Mouse (Mus musculus): ENCODE results near the gene Rbm38.

Rbm38 gene

DNA sequence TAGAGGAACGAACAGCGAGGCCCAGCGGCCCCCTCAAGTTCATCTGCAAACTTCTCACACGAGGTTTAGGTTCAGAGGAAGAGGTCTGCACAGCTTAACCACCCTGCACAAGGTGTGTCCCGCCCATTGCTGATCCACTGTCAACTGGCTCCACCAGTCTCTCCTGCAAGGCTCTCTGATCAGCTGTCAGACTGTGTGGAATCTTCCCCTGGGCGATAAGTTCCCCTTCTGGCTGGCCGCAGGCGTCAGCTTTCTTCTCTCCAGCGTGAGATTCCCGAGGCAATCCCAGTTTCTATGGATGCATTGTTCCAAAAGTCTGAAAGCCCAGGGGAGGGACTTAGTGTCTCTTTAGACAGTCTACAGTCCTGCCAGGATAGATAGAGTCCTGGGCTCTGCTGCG is 38.0 kb downstream of the Rbm38 start:
- DNase-seq (ENCODE audit: low spot score), result no peak

DNA sequence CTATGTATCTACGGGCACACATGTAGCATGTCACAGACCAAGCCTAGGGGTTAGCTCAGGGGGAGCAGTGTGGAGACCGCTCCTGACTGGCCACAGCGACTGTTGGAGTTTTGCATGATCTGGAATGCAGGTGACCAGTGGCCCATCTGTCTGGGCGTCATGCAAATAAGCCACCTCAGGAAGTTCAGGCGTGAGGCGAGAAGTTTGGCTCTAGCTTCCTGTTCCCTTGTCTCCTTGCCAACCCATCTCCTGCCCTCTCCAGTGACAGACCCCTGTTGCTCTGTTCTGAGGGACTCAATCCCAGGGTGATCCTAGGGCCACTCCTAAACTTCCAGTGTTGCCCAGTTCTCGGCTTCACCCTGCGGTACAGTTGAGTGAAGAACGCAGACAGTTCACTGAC is 40.2 kb downstream of the Rbm38 start:
- DNase-seq (ENCODE audit: low spot score), result no peak

DNA sequence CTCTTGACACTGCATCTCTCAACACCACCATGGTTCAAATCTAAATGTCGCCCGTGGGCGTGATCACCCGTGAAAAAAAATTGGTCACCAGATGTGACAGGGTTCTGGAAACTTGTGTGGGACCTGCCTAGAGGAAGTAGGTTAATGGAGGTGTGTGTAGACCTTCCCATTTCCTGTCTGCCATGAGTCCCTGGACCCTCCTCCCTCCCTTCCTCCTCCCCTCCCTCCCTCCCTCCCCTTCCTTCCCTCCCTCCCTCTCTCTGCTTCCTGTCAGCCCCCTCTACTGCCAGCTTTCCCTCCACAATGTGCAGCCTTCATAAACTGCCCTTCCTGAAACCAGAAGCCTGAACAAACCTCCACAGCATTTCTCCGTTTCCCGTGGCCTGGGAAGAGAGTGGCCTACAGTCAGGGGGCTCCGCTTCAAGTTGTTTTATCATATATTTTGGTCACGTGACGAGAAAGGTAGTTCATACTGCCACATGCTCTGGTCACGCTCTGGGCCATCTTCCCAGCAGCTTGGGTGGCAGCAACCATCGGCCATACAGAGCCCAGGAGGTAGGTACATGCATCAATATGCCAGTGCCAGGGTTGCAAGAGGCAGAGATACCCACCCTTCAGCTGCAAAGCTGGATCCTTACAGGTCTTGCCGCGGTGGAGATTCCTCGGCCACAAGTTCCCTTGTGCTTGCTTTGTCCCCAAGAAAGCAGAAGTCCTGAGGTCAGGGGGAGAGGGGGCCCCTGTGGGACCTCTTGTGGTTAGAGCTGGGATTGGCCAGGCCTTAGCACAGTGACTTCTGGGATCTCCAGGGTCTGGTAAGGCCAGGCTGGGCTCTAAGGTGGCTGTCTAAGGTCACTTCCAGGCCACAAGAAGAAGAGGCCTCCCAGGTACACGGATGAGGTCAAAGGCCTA is 41.4 kb downstream of the Rbm38 start:
- DNase-seq (ENCODE audit: low spot score), result no peak

DNA sequence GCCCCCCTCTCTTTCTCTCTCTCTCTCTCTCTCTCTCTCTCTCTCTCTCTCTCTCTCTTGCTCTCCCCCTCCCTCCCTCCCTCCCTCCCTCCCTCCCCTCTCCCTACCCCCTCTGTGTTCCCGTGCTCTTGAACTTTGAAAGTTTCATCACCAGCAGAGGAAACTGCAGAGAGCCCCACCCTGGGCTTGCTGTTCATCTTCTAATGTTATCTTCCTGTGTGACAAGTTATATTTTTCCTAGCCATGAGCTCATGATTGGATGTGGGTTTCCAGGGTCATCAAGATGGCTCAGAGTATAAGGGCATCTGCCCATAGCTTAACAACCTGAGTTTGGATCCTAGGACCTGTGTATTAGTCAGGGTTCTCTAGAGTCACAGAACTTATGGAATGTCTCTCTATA is 42.9 kb downstream of the Rbm38 start:
- no peak for DNase-seq (ENCODE audit: low spot score)

DNA sequence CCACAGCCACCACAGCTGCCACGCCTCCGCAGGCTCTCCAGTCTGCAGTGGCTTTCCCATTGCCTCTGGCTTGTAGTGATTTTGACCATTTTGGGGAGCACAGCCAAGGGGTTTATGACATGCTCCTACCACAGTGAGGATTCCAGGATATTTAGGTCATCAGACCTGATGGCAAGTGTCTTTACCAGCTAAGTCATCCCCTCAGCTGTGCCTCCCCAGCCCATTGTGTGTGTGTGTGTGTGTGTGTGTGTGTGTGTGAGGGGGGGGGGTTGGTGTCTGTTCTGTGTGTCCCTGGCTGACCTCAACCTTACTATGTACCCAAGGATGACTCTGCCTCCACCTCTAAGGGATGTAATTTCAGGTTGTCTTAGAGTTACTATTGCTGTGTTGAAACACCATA is 44.6 kb downstream of the Rbm38 start:
- DNase-seq (ENCODE audit: low spot score), result no peak

DNA sequence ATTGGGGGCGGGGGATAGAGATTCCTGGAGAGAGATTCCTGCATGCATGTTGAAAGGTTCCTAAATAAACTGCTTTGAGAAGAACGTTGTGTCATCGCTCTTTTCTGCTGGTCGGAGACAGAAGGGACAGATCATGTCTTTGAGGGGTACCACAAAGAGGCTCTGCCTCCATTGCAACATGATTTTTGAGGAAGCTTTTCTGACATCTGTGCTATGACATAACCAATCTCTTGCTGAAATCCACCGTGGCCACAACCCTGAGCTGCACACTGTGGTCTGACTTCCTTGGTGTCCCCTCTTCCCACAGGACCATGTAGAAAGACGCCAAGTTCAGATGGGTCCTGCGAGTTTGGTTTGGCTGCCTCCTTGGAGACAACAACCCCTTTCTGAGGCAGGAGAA is 52.6 kb downstream of the Rbm38 start:
- no peak for DNase-seq (ENCODE audit: low spot score)

DNA sequence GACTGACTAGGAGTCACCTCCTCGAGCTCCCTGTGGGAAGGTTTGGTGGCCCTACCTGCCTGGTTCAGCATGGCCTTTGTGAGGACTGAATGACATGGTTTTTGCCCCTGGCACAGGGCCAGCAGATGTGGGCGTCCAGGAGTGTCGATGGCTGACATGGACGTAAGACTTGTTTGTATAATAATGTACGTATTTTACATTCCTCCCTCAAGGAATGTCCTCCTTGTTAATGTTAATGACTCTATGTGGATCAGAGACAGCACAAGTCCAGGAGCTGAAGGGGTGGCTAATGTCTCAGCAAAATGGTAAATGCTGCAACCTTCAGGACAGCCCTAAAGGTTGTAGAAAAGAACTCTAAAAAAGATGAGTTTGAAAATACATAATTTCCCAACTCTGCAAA is 53.4 kb downstream of the Rbm38 start:
- DNase-seq (ENCODE audit: low spot score), result no peak

DNA sequence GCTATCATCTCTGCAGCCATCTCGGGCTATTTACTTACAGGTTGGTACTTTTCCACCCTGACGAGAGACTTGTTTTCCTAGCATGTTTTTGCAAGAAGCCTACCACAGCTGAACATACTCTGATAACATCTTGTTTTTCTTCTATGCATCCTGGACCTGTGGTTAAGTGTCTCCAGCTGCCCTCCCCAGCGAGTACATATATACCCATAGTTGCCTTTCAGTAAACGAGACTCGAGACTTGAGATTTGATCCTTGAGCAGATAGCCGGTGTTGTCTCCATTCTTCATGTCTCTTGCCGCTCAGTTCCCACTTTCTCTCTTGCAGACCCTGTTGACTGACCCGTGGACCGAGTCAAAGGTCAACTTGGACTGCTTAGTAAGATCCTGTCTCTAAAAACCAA is 56.6 kb downstream of the Rbm38 start:
- DNase-seq (ENCODE audit: low spot score), result no peak

DNA sequence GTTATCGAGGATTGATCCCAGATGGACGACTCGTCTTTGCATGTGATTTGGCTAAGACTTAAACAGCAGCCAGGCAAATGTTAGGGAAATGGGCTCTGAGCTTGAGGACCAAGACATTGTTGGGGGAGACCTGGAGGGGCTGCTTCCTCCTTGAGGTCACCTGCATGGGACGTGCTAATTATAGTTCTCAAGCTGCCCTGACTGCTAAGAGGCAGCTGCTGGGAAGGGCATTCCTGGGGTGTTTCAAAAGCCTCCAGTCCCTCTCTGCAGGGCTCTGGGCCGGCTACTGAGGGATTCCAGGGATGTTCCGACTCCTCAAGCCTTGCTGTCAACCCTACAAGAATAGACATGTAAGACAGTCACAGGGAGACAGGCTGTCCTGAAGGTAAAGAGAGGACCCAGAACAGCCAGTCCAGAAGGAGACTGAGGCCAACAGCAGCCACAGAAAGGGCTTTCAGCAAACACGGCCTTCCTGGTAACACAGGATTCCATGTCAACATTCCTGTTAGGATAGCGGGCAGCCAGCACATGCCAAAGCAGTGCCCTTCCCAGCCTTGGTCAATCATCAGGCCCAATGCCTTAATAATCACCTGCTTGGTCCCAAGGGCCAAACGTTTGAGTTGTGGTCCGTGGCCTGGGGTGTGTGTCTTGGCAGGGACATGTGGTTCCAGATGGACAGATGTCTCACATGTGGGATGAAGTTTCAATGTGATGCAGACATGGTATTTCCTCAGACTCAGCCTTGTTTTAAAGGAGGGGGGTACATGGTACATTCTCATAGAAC is 59.7 kb downstream of the Rbm38 start:
- no peak for DNase-seq (ENCODE audit: low spot score)

DNA sequence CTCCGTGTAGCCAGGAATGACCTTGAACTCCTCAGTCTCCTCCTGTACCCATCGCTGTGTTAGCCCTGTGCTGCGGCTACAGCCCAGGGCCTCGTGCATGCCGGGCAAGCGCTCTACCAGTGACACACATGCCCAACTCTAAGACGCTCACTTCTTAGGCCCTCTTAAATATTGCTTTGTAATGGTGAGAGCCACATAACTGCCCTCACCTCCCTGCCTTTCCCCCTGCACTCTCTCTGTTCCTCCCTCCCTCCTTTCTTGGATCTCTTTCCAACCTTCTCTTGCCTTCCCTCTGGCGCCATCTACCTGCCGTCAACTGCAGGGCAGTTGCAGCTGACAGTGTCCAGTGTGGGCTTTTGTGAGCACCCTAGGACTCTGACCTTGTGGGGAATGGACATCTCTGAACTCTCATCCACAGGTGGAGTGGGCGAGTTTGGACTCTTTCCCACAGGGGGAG is 60.5 kb downstream of the Rbm38 start:
- DNase-seq (ENCODE audit: low spot score), result peak; percentile 60

DNA sequence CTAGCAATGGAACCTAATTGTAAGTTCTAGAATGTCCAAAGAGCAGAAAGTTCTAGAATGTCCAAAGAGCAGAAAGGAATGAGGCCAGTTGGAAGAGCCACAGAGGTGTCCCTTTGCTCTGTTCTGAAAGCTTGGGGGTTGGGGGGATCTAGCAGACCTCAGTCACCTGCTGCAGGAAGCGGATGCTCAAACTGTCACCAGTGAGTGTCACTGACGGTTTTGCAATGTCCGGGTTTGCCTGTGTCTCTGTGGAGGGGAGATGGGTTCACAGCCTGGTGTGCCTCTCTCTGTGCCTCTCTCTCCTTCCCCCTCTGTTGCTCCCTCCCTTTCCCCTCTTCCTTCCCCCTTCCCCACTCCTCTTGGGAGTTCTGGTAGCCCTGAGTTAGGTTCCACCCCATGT is 62.4 kb downstream of the Rbm38 start:
- no peak for DNase-seq (ENCODE audit: low spot score)

DNA sequence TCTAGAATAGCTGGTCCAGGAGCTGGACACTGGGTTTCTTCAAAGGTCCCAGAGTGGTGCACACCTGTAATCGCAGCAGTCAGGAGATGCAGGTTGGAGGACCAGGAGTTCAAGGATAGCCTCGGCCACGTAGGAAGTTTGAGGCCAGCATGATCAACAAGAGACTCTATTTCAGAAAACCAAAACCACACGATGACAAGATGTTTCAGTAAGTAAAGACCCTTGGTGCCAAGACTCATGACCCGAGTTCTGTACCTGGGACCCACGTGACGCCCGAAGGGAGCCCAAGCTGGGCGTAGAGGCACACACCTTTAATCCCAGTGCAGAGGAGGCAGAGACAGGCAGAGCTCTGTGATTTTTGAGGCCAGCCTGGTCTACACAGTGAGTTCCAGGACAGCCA is 62.8 kb downstream of the Rbm38 start:
- DNase-seq (ENCODE audit: low spot score), result no peak

DNA sequence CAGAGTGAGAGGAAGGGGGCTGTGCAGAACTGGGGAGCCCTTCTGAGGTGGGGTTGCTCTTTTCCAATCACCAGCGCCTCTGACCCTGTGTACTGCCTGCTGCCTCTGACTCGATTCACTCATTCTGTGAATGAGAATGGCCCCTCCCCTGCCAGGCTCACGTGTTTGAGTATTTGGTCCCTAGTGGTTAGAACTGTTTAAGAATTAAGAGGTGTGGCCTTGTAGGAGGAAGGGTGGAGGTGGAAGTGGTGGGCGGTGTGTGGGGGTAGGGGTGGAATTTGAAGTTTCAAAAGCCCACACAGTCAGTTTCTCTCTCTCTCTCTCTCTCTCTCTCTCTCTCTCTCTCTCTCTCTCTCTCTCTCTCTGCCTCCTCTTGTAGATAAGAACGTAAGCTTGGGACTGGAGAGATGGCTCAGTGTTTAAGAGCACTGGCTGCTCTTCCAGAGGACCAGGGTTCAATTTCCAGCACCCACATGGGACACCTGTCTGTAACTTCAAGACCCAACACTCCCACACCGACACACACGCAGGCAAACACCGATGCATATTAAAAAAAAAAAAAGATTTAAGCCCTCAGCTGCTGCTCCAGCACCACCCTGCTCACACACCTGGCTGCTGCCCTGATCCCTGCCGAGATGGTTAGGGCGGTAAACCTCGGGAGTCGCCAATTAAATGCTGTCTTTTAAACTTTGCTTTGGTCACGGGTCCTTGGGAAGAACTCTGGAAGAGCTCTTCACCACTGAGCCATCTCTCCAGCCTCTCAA is 63.6 kb downstream of the Rbm38 start:
- peak; percentile 44 for DNase-seq (ENCODE audit: low spot score)

All from c-Kit-positive CD71-positive TER-119-positive erythroid progenitor cells, embryonic 14.5 days (primary cell).